Mouse (Mus musculus) central nervous system, embryonic 14 days (tissue): ENCODE measurements around the gene Ovca2. TPM values are rescaled to one million over a fixed set of nuclear protein-coding genes. Genes with fewer than 3 reads are reported as not detected.

Experiments
- polyA plus RNA-seq: library from polyadenylated mRNA; depleted of rRNA; stranded (reverse); fragments of >200 nt; gene quantifications from 2 replicates; pipeline ENCODE4 v1.2.3, GENCODE M21; 2012; rRNA removed

Ovca2 gene
- polyA plus RNA-seq: 19.2 TPM in 2 replicates

GRCm38 (mm10) chr11:75178672-75179208 is at the start of gene Ovca2:
Ovca2 (minus strand) TSS chr11:75178835.

DNA sequence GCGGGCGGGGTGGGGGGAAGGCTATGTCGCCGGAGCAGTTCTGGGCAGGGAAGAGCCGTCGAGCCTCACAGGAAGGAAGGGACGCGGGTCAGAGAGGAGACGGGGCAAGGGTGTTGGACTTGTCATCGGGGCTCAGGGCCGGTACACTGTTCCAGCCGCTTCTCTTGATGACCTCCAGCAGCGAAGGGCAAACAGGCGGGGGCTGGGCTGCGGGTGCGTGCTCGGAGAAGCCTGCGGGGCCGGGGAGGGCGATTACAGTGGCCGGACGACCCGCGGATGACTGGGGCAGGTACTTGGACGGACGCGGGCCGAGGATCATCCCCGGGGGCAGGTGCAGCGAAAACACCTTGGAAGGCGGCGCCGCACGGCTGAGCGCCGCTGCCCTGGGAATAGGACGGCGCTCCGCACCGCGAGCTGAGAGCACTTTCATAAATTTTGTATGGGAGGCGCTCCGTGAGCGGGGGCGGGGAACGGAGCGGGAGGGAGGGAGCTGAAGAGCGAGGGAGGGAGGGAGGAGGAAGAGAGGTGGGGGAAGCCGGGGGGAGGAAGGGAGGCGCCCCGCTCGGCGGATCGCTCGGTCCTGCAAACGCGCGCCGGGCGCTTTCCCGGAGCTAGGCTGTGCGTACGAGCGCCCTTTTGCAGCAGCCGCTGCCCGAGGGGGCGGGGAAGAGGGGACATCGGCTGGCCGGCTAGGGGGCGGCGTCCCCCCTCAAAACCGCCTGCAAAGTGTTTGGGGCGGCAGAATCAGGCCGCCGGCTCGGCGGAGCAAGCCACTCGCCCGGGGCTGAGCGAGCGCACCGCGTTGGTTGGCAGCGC is 14.8 kb upstream of the Ovca2 start, which contains the start of gene Rtn4rl1:
Gene Rtn4rl1 (plus strand): TSS at position 528 of the 816 bp plus-strand sequence.

DNA sequence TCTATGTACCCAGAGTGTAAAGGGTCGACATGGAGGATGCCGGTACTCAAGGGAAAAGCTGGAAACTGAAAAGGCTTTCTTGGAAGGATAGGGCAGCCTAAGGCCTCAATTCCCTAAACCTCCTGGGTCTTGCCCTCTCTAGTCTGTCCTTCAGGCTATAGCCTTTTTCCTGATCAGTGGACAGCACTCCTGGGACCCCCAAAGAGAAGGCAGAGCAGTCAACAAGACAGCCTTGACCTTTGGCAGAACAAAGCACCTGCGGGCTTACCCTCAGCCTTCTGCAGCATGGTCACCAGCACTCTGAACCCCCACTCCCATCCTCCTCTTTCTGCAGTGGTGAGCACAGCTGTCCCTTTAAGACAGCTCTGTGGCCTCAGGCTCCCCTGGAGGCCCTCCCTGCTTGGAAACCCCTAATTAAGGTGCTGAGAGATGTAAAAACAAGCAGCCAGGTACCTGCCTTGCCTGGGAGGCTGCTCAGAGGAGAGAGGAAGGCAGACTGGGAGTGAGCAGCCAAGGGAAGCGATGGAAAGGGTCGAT is 12.3 kb upstream of the Ovca2 start, which contains the start of gene Dph1:
Gene Dph1 (minus strand): TSS at position 337 of the 537 bp plus-strand sequence.

GRCm38 (mm10) chr11:75169405-75170080 is 9.1 kb downstream of the Ovca2 start, which contains the start of gene Hic1:
Hic1 (minus strand) TSS chr11:75169519.

Other genes with a start within 250 kb of the Ovca2 start
- gene Hic1, start 9.3 kb downstream of the Ovca2 start, polyA plus RNA-seq: 7.9 and 17.4 TPM in 2 replicates
- 19.7 and 22.1 TPM in 2 replicates for gene Dph1, start 12.4 kb upstream of the Ovca2 start, polyA plus RNA-seq
- 5.8 and 7.5 TPM in 2 replicates for gene Rtn4rl1, start 14.9 kb upstream of the Ovca2 start, polyA plus RNA-seq
- gene Rpa1, start 169.5 kb upstream of the Ovca2 start, polyA plus RNA-seq: 54.6 and 59.8 TPM in 2 replicates
- gene Smyd4, start 169.6 kb upstream of the Ovca2 start, polyA plus RNA-seq: 8.2 TPM in 2 replicates
- gene Serpinf1, start 243.9 kb upstream of the Ovca2 start, polyA plus RNA-seq: 32.4 and 60.9 TPM in 2 replicates